Mouse (Mus musculus) ES-Bruce4 (cell line): Measurements from ENCODE around the gene Muc5b. TPM values are rescaled to one million over a fixed set of nuclear protein-coding genes. Genes with fewer than 3 reads are reported as not detected.

Experiments
- H3K27ac ChIP-seq: 2 replicates; pipeline ENCODE4 v1.5.1; 2012; ENCODE audit warnings: low read length, inconsistent platforms; ENCODE audit not compliant: insufficient read depth
- H3K27me3 ChIP-seq: 2 replicates; pipeline ENCODE4 v1.6.1; 2012; ENCODE audit warnings: mild to moderate bottlenecking, low read length, inconsistent platforms; ENCODE audit not compliant: control insufficient read depth, poor library complexity, insufficient read depth, severe bottlenecking
- H3K36me3 ChIP-seq: 2 replicates; pipeline ENCODE4 v1.6.1; 2012; ENCODE audit warnings: inconsistent platforms, mild to moderate bottlenecking, low read length, moderate library complexity; ENCODE audit not compliant: control insufficient read depth, poor library complexity, insufficient read depth, severe bottlenecking
- H3K4me1 ChIP-seq: one replicate; pipeline ENCODE4 v1.8.1; 2011; ENCODE audit warnings: low read length; ENCODE audit not compliant: control insufficient read depth, insufficient read depth
- H3K4me3 ChIP-seq: 2 replicates; pipeline ENCODE4 v1.5.1; 2011; ENCODE audit warnings: low read depth, mild to moderate bottlenecking, low read length
- H3K9ac ChIP-seq: 2 replicates; pipeline ENCODE4 v1.6.1; 2012; ENCODE audit warnings: low read depth, mild to moderate bottlenecking, inconsistent platforms; ENCODE audit not compliant: poor library complexity, severe bottlenecking
- H3K9me3 ChIP-seq: replicated peaks from 2 replicates; pipeline ENCODE4 v1.6.1; 2012; ENCODE audit warnings: mild to moderate bottlenecking, low read length, inconsistent platforms; ENCODE audit not compliant: control insufficient read depth, poor library complexity, insufficient read depth, severe bottlenecking
- CTCF ChIP-seq: IDR thresholded peaks from one replicate; pipeline ENCODE4 v1.8.1; 2011; ENCODE audit warnings: low read depth, low read length
- EP300 ChIP-seq: IDR thresholded peaks from 2 replicates; pipeline ENCODE4 v1.6.1; 2011; ENCODE audit warnings: low read depth, low read length; ENCODE audit not compliant: insufficient read depth
- POLR2A ChIP-seq: IDR thresholded peaks from one replicate; pipeline ENCODE4 v1.8.1; 2011; ENCODE audit warnings: low read length; ENCODE audit not compliant: insufficient read depth
- polyA plus RNA-seq: library from polyadenylated mRNA; stranded (reverse); fragments of >200 nt; gene quantifications from 2 replicates; pipeline ENCODE4 v1.2.4, GENCODE M21; 2011; ENCODE audit warnings: low read depth; ENCODE audit not compliant: missing spikeins, insufficient read depth, insufficient read length

Muc5b gene
- polyA plus RNA-seq, 1 experiment, result not detected

DNA sequence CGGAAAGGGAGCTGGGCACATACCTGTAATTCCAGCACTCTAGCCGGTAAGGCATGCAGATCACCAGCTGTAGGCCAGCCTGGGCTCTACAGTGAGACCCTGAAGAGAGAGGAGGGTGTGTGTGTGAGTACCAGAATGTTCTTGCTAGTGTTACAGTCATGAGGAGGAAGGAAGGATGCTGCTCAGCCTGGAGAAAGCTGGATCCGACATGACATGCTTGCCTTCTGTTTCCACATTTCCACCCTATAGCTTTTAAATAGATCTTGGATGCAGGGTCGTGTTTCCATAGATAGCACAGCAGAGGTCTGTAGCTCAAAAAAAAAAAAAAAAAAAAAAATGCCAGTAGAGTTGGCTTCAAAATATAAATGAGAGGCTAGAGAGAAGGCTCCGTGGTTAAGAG is 36.0 kb downstream of the Muc5b start:
- H3K27ac ChIP-seq, result no peak overlapping the region
- no peaks in the 10 kb centered on the region for H3K9me3 ChIP-seq
- H3K4me1 ChIP-seq, result no peaks in the 10 kb centered on the region
- TF ChIP-seq POLR2A (no peak), CTCF (no peak), EP300 (no peak)
- no peaks in the 10 kb centered on the region for H3K27me3 ChIP-seq
- H3K9ac ChIP-seq, result no peak overlapping the region
- H3K4me3 ChIP-seq, result no peak overlapping the region
- no peaks in the 10 kb centered on the region for H3K36me3 ChIP-seq

DNA sequence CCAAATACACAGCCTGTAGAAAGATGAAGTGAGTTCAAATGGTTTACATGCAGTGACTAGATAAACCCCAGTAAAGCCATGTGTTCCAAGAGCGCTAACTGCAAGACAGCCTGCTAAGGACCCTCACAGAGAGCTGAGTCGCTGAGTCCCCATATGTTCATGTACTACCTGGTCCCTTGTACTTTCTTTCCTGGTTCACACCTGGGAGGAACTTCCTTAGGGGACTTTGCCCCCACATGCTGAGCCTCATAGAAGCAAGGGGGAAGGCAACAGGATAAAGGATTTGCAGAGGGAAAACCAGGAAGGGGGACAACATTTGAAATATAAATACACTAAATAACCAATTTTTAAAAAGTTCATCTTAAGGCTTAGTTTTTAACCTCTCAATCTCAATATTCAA is 39.9 kb downstream of the Muc5b start:
- peaks cover 11% of the 10 kb centered on the region for H3K36me3 ChIP-seq
- no peak overlapping the region for H3K9ac ChIP-seq
- H3K4me1 ChIP-seq, result no peaks in the 10 kb centered on the region
- H3K9me3 ChIP-seq, result no peaks in the 10 kb centered on the region
- no peak overlapping the region for H3K4me3 ChIP-seq
- H3K27ac ChIP-seq, result no peak overlapping the region
- no peaks in the 10 kb centered on the region for H3K27me3 ChIP-seq
- TF ChIP-seq EP300 (no peak), POLR2A (no peak), CTCF (no peak)

DNA sequence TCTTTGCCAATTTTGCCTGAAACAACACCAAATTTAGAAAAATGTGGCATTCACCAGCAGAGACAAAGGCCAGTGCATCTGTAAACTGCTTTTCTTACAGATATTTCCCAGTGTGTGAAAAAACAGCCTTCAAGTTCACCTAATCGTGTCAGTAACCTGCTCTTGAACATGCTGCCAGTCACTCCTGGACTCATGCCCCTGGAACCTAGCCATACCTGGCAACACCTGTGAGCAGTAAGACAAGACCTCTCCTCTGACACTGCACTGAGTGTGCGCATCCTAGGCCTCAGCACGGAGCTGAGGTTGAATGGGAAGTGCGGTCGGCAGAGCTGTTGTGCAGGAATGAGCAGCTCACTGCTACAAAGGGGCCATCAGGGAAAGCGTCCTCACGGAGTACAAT is 53.3 kb downstream of the Muc5b start:
- H3K4me3 ChIP-seq, result no peak overlapping the region
- no peaks in the 10 kb centered on the region for H3K27me3 ChIP-seq
- no peaks in the 10 kb centered on the region for H3K9me3 ChIP-seq
- peaks cover 37% of the 10 kb centered on the region for H3K36me3 ChIP-seq
- no peaks in the 10 kb centered on the region for H3K4me1 ChIP-seq
- TF ChIP-seq POLR2A (no peak), CTCF (no peak), EP300 (no peak)
- no peak overlapping the region for H3K9ac ChIP-seq
- no peak overlapping the region for H3K27ac ChIP-seq

- no peaks in the 10 kb centered on the region for H3K9me3 ChIP-seq
- H3K36me3 ChIP-seq, result no peaks in the 10 kb centered on the region
- H3K4me1 ChIP-seq, result no peaks in the 10 kb centered on the region
- H3K4me3 ChIP-seq, result peak overlapping the region; percentile 95
- peak overlapping the region; percentile 91 for H3K9ac ChIP-seq
- TF ChIP-seq EP300 (no peak), POLR2A (no peak), CTCF (no peak)
- H3K27ac ChIP-seq, result no peak overlapping the region
- no peaks in the 10 kb centered on the region; the same call in 1 of the 2 replicates for H3K27me3 ChIP-seq
Measured at GRCm38 (mm10) chr7:141901825-141902224, 63.0 kb downstream of the Muc5b start.

DNA sequence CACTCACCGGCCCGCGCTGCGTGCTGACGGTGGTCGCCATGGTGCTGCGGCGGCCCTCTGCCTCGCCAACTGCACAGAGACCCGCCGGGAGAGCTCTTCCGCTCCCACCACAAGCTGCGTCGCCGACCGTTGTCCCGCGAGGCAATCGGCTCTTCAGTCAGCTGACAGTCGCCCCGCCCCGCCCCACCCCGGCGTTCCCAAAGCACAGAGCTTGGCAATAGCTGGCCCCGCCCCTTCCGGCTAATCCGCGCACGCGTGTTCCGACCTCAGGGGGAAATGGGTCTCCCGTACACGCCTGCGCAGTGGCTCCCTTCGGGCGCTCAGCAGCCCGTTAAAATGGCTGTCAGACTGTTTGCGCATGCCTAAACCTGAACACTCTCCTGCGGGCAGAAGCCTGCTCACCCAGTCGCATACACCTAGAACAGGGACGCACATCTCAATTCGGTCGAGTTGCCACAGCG is 63.4 kb downstream of the Muc5b start:
- Histone ChIP-seq H3K27ac (no peak overlapping the region), H3K27me3 (no peaks in the 10 kb centered on the region; the same call in 1 of the 2 replicates), H3K4me1 (no peaks in the 10 kb centered on the region), H3K9me3 (no peaks in the 10 kb centered on the region), H3K36me3 (no peaks in the 10 kb centered on the region), H3K4me3 (peak overlapping the region; percentile 95), H3K9ac (peak overlapping the region; percentile 91)
- no peak for TF ChIP-seq EP300
- peak; percentile 58 for TF ChIP-seq POLR2A

GRCm38 (mm10) chr7:141902791-141903190 is 63.9 kb downstream of the Muc5b start:
- TF ChIP-seq CTCF (no peak), POLR2A (no peak), EP300 (no peak)
- Histone ChIP-seq H3K27me3 (no peaks in the 10 kb centered on the region; the same call in 1 of the 2 replicates), H3K9me3 (no peaks in the 10 kb centered on the region), H3K4me3 (peak overlapping the region; percentile 75), H3K27ac (no peak overlapping the region), H3K4me1 (no peaks in the 10 kb centered on the region), H3K9ac (peak overlapping the region; percentile 36), H3K36me3 (no peaks in the 10 kb centered on the region)
